Mouse (Mus musculus): ENCODE results near the gene Cpa2.

- no peak for TF ChIP-seq CTCF (IDR thresholded peaks at IDR 0.05; ENCODE audit: borderline replicate concordance, insufficient read depth, low read length)
- TF ChIP-seq POLR2A (IDR thresholded peaks at IDR 0.05; ENCODE audit: low read depth, low read length): no peak
Measured at GRCm38 (mm10) chr6:30611212-30611611, 69.8 kb downstream of the Cpa2 start.
